Mouse (Mus musculus) midbrain, embryonic 15.5 days (tissue): ENCODE results near the gene Gaa. TPM values are rescaled to one million over a fixed set of nuclear protein-coding genes. Genes with fewer than 3 reads are reported as not detected.

Source experiments
- ATAC-seq: fragments of 200-750 bp; cut with Nextera tagmentation; replicated peaks from 2 replicates; pipeline ENCODE4 v1.8.0; 2017; ENCODE audit warnings: moderate TSS enrichment
- H3K27ac ChIP-seq: fragments of 300-500 bp; sonication (generic); 2 replicates; pipeline ENCODE4 v1.5.1; 2015; ENCODE audit warnings: mild to moderate bottlenecking, inconsistent platforms
- H3K27me3 ChIP-seq: fragments of 300-500 bp; sonication (generic); replicated peaks from 2 replicates; pipeline ENCODE4 v1.6.1; 2015; ENCODE audit warnings: inconsistent platforms
- H3K36me3 ChIP-seq: fragments of 300-500 bp; sonication (generic); replicated peaks from 2 replicates; pipeline ENCODE4 v1.6.1; 2015; ENCODE audit warnings: inconsistent platforms
- H3K4me1 ChIP-seq: fragments of 300-500 bp; sonication (generic); 2 replicates; pipeline ENCODE4 v1.6.1; 2015; ENCODE audit warnings: inconsistent platforms
- H3K4me2 ChIP-seq: fragments of 300-500 bp; sonication (generic); 2 replicates; pipeline ENCODE4 v1.6.1; 2015; ENCODE audit warnings: inconsistent platforms, mild to moderate bottlenecking, moderate library complexity
- H3K4me3 ChIP-seq: fragments of 300-500 bp; sonication (generic); 2 replicates; pipeline ENCODE4 v1.5.1; 2015; ENCODE audit warnings: mild to moderate bottlenecking, inconsistent platforms
- H3K9ac ChIP-seq: fragments of 300-500 bp; sonication (generic); 2 replicates; pipeline ENCODE4 v1.6.1; 2015; ENCODE audit warnings: mild to moderate bottlenecking, inconsistent platforms
- H3K9me3 ChIP-seq: fragments of 300-500 bp; sonication (generic); 2 replicates; pipeline ENCODE4 v1.6.1; 2016; ENCODE audit warnings: inconsistent platforms
- WGBS: fragments of 180-500 bp; shearing (Covaris S2); methylation state at CpG from one replicate; pipeline ENCODE4 v1.1.7; 2015; ENCODE audit warnings: mixed read lengths; 5-methylcytosine and 5-hydroxymethylcytosine counted together
- polyA plus RNA-seq: library from polyadenylated mRNA; unstranded; fragments of >200 nt; fragmentation: Nextera tagmentation; extraction: Ambion mirVana; gene quantifications from 2 replicates; pipeline ENCODE4 v1.2.1, GENCODE M21; 2015

Gaa gene
- polyA plus RNA-seq, 1 experiment from 2014 or later: 95.3 TPM

DNA sequence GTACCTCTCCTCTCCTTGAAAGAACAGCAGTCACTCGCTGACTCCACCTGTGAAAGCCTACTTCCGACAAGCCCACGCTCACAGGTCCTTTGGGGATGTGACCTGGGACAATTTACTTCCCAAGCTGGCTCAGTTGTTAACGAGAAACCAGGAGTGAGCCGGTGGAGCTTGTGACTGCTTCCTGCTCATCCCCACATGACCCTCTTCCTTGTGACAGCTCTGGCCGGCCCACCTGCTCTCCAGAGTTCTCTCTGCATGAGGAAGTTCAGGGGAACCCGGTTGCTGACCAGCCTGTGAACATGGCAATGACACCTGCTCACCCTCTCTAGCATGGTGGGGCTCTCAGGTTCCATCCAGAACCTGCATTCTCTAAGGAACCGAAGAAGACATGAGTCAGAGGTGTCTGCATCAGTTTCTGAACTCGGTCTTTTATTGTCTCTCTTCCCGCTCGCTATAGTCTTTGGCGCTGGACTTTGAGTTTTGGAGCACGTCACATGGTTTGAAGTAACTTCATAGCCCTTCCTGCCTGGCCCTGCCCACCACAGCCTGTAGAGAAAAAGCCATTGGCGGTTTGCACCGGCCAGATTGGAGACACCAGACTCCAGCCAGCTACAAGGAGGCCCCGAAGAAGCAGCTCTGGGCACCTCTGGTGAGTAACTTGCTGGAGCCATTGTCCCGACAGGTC lies 46.7 kb downstream of the Gaa start:
- no peak overlapping the region for H3K4me3 ChIP-seq
- no peak for ATAC-seq

DNA sequence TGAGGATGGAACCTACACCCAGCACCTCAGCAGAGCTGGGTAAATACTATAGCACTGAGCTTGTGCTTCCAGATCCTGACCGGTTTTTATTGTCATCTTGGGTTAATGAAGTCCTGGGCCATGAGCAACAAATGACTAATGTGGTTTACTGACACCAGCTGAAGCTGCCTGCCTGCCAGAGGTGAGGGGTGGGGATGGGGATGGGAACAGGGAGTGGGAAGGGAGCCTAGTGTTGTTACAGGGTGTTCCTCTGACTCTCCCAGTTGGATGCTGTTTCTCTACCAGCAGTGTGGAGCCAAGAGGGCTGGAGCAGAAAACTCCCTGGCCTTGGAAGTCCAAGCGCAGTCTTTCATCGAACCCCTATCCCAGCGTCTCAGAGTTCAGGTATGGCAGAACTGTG lies 49.0 kb downstream of the Gaa start:
- H3K27me3 ChIP-seq: no peaks in the 10 kb centered on the region
- 82% methylated on average over 4 of the region's 4 CpGs for WGBS

More for the DNA sequence above, 46.7 kb downstream of the Gaa start:
- Histone ChIP-seq H3K4me2 (no peak overlapping the region), H3K36me3 (no peaks in the 10 kb centered on the region), H3K9ac (no peak overlapping the region), H3K9me3 (no peaks in the 10 kb centered on the region), H3K4me1 (no peaks in the 10 kb centered on the region), H3K27me3 (no peaks in the 10 kb centered on the region), H3K27ac (no peak overlapping the region)
- 84% methylated on average over 17 of the region's 17 CpGs for WGBS

DNA sequence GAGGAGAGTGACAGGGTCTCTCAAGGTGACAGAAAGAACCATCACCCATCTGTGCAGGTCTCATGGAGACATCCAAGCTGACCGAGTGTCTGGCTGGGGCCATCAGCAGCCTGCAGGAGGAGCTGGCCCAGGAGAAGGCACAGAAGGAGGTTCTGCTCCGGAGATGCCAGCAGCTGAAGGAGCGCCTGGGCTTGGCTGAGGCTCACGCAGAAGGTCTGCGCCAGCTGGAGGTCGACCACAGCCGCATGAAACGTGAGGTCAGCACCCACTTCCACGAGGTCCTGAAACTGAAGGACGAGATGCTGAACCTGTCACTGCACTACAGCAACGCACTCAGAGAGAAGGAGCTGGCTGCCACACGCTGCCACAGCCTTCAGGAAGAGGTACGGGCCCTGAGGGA lies 54.8 kb downstream of the Gaa start:
- Histone ChIP-seq H3K36me3 (no peaks in the 10 kb centered on the region), H3K4me3 (no peak overlapping the region), H3K4me1 (no peaks in the 10 kb centered on the region), H3K9me3 (no peaks in the 10 kb centered on the region), H3K27me3 (no peaks in the 10 kb centered on the region), H3K27ac (no peak overlapping the region), H3K9ac (no peak overlapping the region), H3K4me2 (no peak overlapping the region)
- no peak for ATAC-seq
- WGBS: 83% methylated on average over 13 of the region's 13 CpGs

More for the DNA sequence above, 49.0 kb downstream of the Gaa start:
- Histone ChIP-seq H3K9ac (no peak overlapping the region), H3K4me1 (no peaks in the 10 kb centered on the region), H3K36me3 (no peaks in the 10 kb centered on the region), H3K4me3 (no peak overlapping the region), H3K9me3 (no peaks in the 10 kb centered on the region), H3K27ac (no peak overlapping the region), H3K4me2 (no peak overlapping the region)
- no peak for ATAC-seq

DNA sequence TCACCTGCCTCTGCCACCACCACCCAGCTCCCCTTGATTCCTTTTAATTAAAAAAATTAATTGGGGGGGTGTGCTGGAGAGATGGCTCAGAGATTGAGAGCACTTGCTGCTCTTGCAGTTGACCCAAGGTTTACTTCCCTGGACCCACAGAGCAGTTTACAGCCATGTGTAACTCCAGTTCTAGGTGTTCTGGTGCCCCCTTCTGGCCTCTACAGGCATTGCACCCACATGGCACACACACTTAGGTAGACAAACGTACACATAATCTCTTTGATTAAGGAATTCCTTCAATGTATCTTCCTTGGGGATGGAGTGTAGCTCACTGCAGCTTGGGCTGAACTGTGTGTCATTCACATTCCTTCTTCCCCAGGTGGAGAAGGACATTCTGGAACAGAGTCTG lies 57.4 kb downstream of the Gaa start:
- no peak for ATAC-seq
- H3K27me3 ChIP-seq: no peaks in the 10 kb centered on the region
- WGBS: 86% methylated on average over 1 of the region's 1 CpGs
- no peak overlapping the region for H3K9ac ChIP-seq
- no peaks in the 10 kb centered on the region for H3K36me3 ChIP-seq
- H3K9me3 ChIP-seq: no peaks in the 10 kb centered on the region
- H3K4me3 ChIP-seq: no peak overlapping the region
- H3K4me2 ChIP-seq: no peak overlapping the region
- H3K27ac ChIP-seq: no peak overlapping the region
- H3K4me1 ChIP-seq: no peaks in the 10 kb centered on the region

DNA sequence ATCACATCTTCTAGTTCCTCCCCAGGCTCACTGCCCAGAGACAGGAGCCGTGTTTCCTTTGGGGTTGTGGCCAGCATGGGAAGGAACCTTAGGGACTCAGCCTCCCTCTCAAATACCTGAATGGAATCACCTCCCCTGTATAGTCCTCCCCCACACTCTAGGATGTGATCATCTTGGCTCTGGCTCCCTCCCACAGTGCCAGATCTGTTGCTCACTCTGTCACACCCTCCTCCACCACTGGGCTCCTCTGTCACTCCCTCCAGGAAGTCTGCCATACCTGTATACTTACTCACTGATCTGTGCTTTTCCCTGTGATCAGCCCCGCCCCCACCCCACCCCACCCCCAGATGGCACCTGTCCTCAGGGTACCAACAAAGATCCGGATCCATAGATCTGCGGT lies 62.9 kb downstream of the Gaa start:
- Histone ChIP-seq H3K9ac (no peak overlapping the region), H3K27ac (no peak overlapping the region), H3K9me3 (no peaks in the 10 kb centered on the region), H3K4me3 (no peak overlapping the region), H3K36me3 (no peaks in the 10 kb centered on the region), H3K27me3 (no peaks in the 10 kb centered on the region), H3K4me1 (no peaks in the 10 kb centered on the region), H3K4me2 (no peak overlapping the region)
- no peak for ATAC-seq
- whole genome bisulfite sequencing: 73% methylated on average over 4 of the region's 4 CpGs

DNA sequence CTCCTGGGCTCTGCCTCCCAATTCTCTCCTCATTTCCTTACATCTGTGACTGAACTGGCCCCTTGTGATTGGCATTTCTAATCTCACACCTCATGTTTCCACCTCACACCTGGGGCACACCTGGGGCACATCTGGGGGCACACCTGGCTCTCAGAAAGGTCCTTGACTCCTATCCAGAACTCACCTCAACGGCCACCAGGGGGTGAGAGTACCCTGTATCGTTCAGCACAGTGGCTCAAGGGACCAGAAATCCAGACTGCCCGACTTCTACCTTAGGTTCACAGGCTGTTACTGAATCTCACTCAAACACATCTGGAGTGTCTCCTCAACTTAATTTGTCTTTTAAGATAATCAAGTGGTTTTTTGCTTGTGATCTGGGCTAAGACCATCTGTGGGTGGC lies 64.3 kb downstream of the Gaa start:
- no peak overlapping the region for H3K4me3 ChIP-seq
- no peak overlapping the region for H3K9ac ChIP-seq
- no peaks in the 10 kb centered on the region for H3K36me3 ChIP-seq
- no peak overlapping the region for H3K27ac ChIP-seq
- H3K27me3 ChIP-seq: no peaks in the 10 kb centered on the region
- H3K4me1 ChIP-seq: no peaks in the 10 kb centered on the region
- ATAC-seq: no peak
- WGBS: 55% methylated on average over 3 of the region's 3 CpGs
- no peaks in the 10 kb centered on the region for H3K9me3 ChIP-seq
- no peak overlapping the region for H3K4me2 ChIP-seq

Other genes starting within 250 kb of the Gaa start
- 17.6 and 19.6 TPM in 2 replicates for gene Cbx2, start 244.9 kb upstream of the Gaa start, polyA plus RNA-seq
- 9.6 and 9.7 TPM in 2 replicates for gene Cbx8, start 226.9 kb upstream of the Gaa start, polyA plus RNA-seq
- 23.7 and 24.7 TPM in 2 replicates for gene Cbx4, start 181.7 kb upstream of the Gaa start, polyA plus RNA-seq
- gene Tbc1d16, start 39.4 kb upstream of the Gaa start, polyA plus RNA-seq: 66.8 and 67.2 TPM in 2 replicates
- 19.3 and 21.5 TPM in 2 replicates for gene Ccdc40, start 39.3 kb upstream of the Gaa start, polyA plus RNA-seq
- gene Eif4a3, start 32.2 kb downstream of the Gaa start, polyA plus RNA-seq: 261 and 266 TPM in 2 replicates
- gene Card14, start 39.9 kb downstream of the Gaa start, polyA plus RNA-seq: 0.34 and 0.37 TPM in 2 replicates
- gene Sgsh, start 87.6 kb downstream of the Gaa start, polyA plus RNA-seq: 5.2 and 6.6 TPM in 2 replicates
- gene Slc26a11, start 87.7 kb downstream of the Gaa start, polyA plus RNA-seq: 6.9 and 7.4 TPM in 2 replicates
- 1.4 and 1.6 TPM in 2 replicates for gene Rnf213, start 125.2 kb downstream of the Gaa start, polyA plus RNA-seq
- 20.7 and 22.2 TPM in 2 replicates for gene Endov, start 223.5 kb downstream of the Gaa start, polyA plus RNA-seq